ENCODE assay signal across 27 mouse cellular contexts in the genomic region with DNA sequence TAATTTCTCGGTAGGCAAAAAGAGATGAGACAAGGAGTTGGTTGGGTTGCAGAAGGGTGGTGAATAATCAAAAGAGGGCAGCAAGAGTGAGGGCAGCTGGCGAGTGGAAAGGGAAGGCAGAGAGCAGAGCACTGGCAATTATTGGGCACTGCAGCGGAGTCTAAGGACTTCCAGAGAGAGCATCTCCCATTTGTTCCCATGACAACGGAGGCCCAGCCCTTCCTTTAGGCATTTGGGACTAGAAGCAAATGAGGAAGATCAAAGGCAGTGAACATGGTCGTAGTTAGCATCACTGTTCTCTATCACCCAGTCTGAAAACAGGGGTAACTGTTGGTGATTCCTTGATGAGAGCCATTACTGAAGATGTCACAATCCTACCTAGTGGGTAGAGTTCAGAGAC.
A peak's percentile ranks its signal among the peaks of the same experiment; 100 is the strongest.
DNase-seq lines count a peak whose midpoint lies in the region; ATAC-seq and TF ChIP-seq lines count a peak whose summit lies in the region.
"Had no signal": no experiment of that assay in that cellular context is flagged by ENCODE, and none has a peak within 500 bp of the region (broad histone marks: within the 10 kb centered on the region; RNA-seq: fewer than 3 reads in every experiment).

No protein-coding gene starts in this region.

- DNase-seq in heart, embryonic 10.5 days (ENCODE audit: low spot score): no peak
- no peak for DNase-seq in heart, adult 8-10 months (ENCODE audit: low spot score)
- peak; percentile 44 for DNase-seq in midbrain, embryonic 14.5 days
- DNase-seq in ES-E14 (ENCODE audit: low read depth, low spot score): peak; percentile 46
- peak; percentile 34 for DNase-seq in brain, adult 2 months (ENCODE audit: low read depth, low spot score)
- DNase-seq in frontal cortex, postnatal 14 days (ENCODE audit: low spot score in 2 of 2): no peak
- DNase-seq: adrenal gland, postnatal 14 days; cerebellum, postnatal 10 days; gastrocnemius, adult 2 months; heart, postnatal 36 days; kidney, postnatal 36 days; layer of hippocampus, postnatal 36 days; lung, adult 18-20 months; lung, postnatal 10 days; thymus, adult 2 months; thymus, postnatal 4 days had no signal

- 43% methylated on average over 5 of the region's 5 CpGs for WGBS in heart, embryonic 10.5 days
- 46% methylated on average over 5 of the region's 5 CpGs for WGBS in midbrain, embryonic 14.5 days
- WGBS in midbrain, embryonic 13.5 days: 53% methylated on average over 5 of the region's 5 CpGs

- in situ Hi-C loops in ES-E14 (cut with MboI; ENCODE audit: low sequenced_read_pairs in 2 of 2, unreplicated experiment in 2 of 2): no loop called here

- H3K4me2 ChIP-seq in midbrain, embryonic 14.5 days (ENCODE audit: low read length): no peak overlapping the region
- no peak overlapping the region for H3K4me2 ChIP-seq in midbrain, embryonic 13.5 days (replicated peaks)
- H3K4me2 ChIP-seq: embryonic facial prominence, embryonic 12.5 days; limb, embryonic 12.5 days; liver, embryonic 12.5 days; midbrain, embryonic 12.5 days; neural tube, embryonic 15.5 days had no signal

- peaks cover 94% of the 10 kb centered on the region for H3K27me3 ChIP-seq in heart, embryonic 10.5 days (ENCODE audit: insufficient read depth, poor library complexity, severe bottlenecking)
- H3K27me3 ChIP-seq in midbrain, embryonic 14.5 days (ENCODE audit: control insufficient read depth, insufficient read depth, low read length): peaks cover 17% of the 10 kb centered on the region; the same call in 1 of the 2 replicates
- peaks cover 61% of the 10 kb centered on the region for H3K27me3 ChIP-seq in midbrain, embryonic 13.5 days

- no peak overlapping the region for H3K9ac ChIP-seq in midbrain, embryonic 14.5 days (replicated peaks; ENCODE audit: low read length)
- H3K9ac ChIP-seq in midbrain, embryonic 13.5 days (replicated peaks): no peak overlapping the region
- H3K9ac ChIP-seq in ES-E14 (ENCODE audit: insufficient read depth, low read depth, low read length, poor library complexity, severe bottlenecking): no peak overlapping the region
- H3K9ac ChIP-seq: embryonic facial prominence, embryonic 12.5 days; limb, embryonic 12.5 days; liver, embryonic 12.5 days; midbrain, embryonic 12.5 days; neural tube, embryonic 15.5 days had no signal

- H3K9me3 ChIP-seq in heart, embryonic 10.5 days: no peaks in the 10 kb centered on the region
- H3K9me3 ChIP-seq in midbrain, embryonic 14.5 days (ENCODE audit: control insufficient read depth, low read length): no peaks in the 10 kb centered on the region
- no peaks in the 10 kb centered on the region for H3K9me3 ChIP-seq in midbrain, embryonic 13.5 days
- H3K9me3 ChIP-seq in ES-E14 (ENCODE audit: control insufficient read depth, insufficient read depth, low read depth, low read length): no peaks in the 10 kb centered on the region
- H3K9me3 ChIP-seq: embryonic facial prominence, embryonic 12.5 days; limb, embryonic 12.5 days; liver, embryonic 12.5 days; midbrain, embryonic 12.5 days; neural tube, embryonic 15.5 days had no signal

- H3K27ac ChIP-seq in heart, embryonic 10.5 days: peak overlapping the region; percentile 31; the same call in 1 of the 2 replicates
- H3K27ac ChIP-seq in midbrain, embryonic 14.5 days (replicated peaks; ENCODE audit: low read depth, low read length): no peak overlapping the region
- H3K27ac ChIP-seq in midbrain, embryonic 13.5 days: no peak overlapping the region
- H3K27ac ChIP-seq in ES-E14 (ENCODE audit: insufficient read depth, low read depth, low read length, poor library complexity, severe bottlenecking): no peak overlapping the region
- H3K27ac ChIP-seq: embryonic facial prominence, embryonic 12.5 days; gastrocnemius, adult 2 months; limb, embryonic 12.5 days; liver, embryonic 12.5 days; midbrain, embryonic 12.5 days; neural tube, embryonic 15.5 days; stomach, postnatal 0 days had no signal

- ATAC-seq in midbrain, embryonic 14.5 days (ENCODE audit: low FRiP score, low TSS enrichment): no peak
- no peak for ATAC-seq in midbrain, embryonic 13.5 days
- ATAC-seq: CD4-positive, CD25-positive, alpha-beta regulatory T cell, adult 4 months; intestine, postnatal 0 days; liver, embryonic 12.5 days had no signal

- H3K4me3 ChIP-seq in heart, embryonic 10.5 days: no peak overlapping the region
- H3K4me3 ChIP-seq in midbrain, embryonic 14.5 days (replicated peaks; ENCODE audit: low read depth, low read length): no peak overlapping the region
- H3K4me3 ChIP-seq in midbrain, embryonic 13.5 days (replicated peaks): no peak overlapping the region
- no peak overlapping the region for H3K4me3 ChIP-seq in ES-E14 (ENCODE audit: insufficient read depth in 1 of 2, low read depth in 1 of 2, low read length in 2 of 2, poor library complexity in 1 of 2, severe bottlenecking in 1 of 2)
- H3K4me3 ChIP-seq: embryonic facial prominence, embryonic 12.5 days; gastrocnemius, adult 2 months; limb, embryonic 12.5 days; liver, embryonic 12.5 days; midbrain, embryonic 12.5 days; myocyte; neural tube, embryonic 15.5 days had no signal

- no peaks in the 10 kb centered on the region for H3K36me3 ChIP-seq in heart, embryonic 10.5 days
- no peaks in the 10 kb centered on the region for H3K36me3 ChIP-seq in midbrain, embryonic 14.5 days (ENCODE audit: control insufficient read depth, insufficient read depth, low read length)
- H3K36me3 ChIP-seq in midbrain, embryonic 13.5 days: no peaks in the 10 kb centered on the region
- no peaks in the 10 kb centered on the region for H3K36me3 ChIP-seq in ES-E14 (ENCODE audit: control insufficient read depth, insufficient read depth, low read length, poor library complexity, severe bottlenecking)
- H3K36me3 ChIP-seq: embryonic facial prominence, embryonic 12.5 days; G1E; limb, embryonic 12.5 days; liver, embryonic 12.5 days; midbrain, embryonic 12.5 days; neural tube, embryonic 15.5 days had no signal

- H3K4me1 ChIP-seq in heart, embryonic 10.5 days: peaks cover 21% of the 10 kb centered on the region
- H3K4me1 ChIP-seq in midbrain, embryonic 14.5 days (ENCODE audit: control insufficient read depth, insufficient read depth, low read length): peaks cover 12% of the 10 kb centered on the region
- H3K4me1 ChIP-seq in midbrain, embryonic 13.5 days (replicated peaks): peaks cover 22% of the 10 kb centered on the region
- no peaks in the 10 kb centered on the region for H3K4me1 ChIP-seq in ES-E14 (ENCODE audit: control insufficient read depth in 2 of 2, insufficient read depth in 2 of 2, low read length in 2 of 2, poor library complexity in 1 of 2)

TF ChIP-seq in ES-E14, 5 proteins besides CTCF, POLR2A, EP300 and RAD21:
- TF ChIP-seq ZNF384 (IDR thresholded peaks at IDR 0.05; ENCODE audit: low read depth, low read length) (no peak), MAFK (IDR thresholded peaks at IDR 0.05; ENCODE audit: insufficient read depth, low read depth, low read length) (no peak), ZC3H11A (IDR thresholded peaks at IDR 0.05; ENCODE audit: borderline replicate concordance, low read depth, low read length) (no peak), CHD2 (IDR thresholded peaks at IDR 0.05; ENCODE audit: low read depth, low read length) (no peak), HCFC1 (IDR thresholded peaks at IDR 0.05; ENCODE audit: borderline replicate concordance, insufficient read depth, low read length) (no peak)

Comparison
In these comparisons a context has a peak if more than half of its experiments do, and no peak if none do; other contexts are left out.
1. DNase-seq: peak in midbrain, embryonic 14.5 days (single experiment), ES-E14 (single experiment) and brain, adult 2 months (single experiment); none in heart, embryonic 10.5 days (single experiment), heart, adult 8-10 months (single experiment) and frontal cortex, postnatal 14 days (0 of 2).